Mouse (Mus musculus) spleen, adult 2 months (tissue): ENCODE measurements around the gene Krt75. TPM values are rescaled to one million over a fixed set of nuclear protein-coding genes. Genes with fewer than 3 reads are reported as not detected.

Experiments
- DNase-seq, 2 experiments: peaks; one replicate each; pipeline versions ENCODE4 v3.0.0 to v3.0.0-alpha.2; 2012 to 2021; ENCODE audit warnings: low spot score in 2 of 2, low read depth in 1 of 2
- H3K27ac ChIP-seq: fragments of 200-500 bp; 2 replicates; pipeline ENCODE4 v1.5.1; 2012; ENCODE audit warnings: low read length, inconsistent platforms; ENCODE audit not compliant: insufficient read depth
- H3K27me3 ChIP-seq: fragments of 200-500 bp; 2 replicates; pipeline ENCODE4 v1.6.1; 2012; ENCODE audit warnings: mild to moderate bottlenecking, moderate library complexity, low read length, inconsistent platforms; ENCODE audit not compliant: control insufficient read depth, insufficient read depth
- H3K36me3 ChIP-seq: fragments of 200-500 bp; 2 replicates; pipeline ENCODE4 v1.6.1; 2012; ENCODE audit warnings: mild to moderate bottlenecking, low read length, inconsistent platforms; ENCODE audit not compliant: control insufficient read depth, insufficient read depth
- H3K4me1 ChIP-seq: fragments of 200-500 bp; 2 replicates; pipeline ENCODE4 v1.6.1; 2011; ENCODE audit warnings: inconsistent platforms; ENCODE audit not compliant: control insufficient read depth, insufficient read depth, insufficient read length
- H3K4me3 ChIP-seq: fragments of 200-500 bp; 2 replicates; pipeline ENCODE4 v1.5.1; 2011; ENCODE audit warnings: mild to moderate bottlenecking, inconsistent platforms; ENCODE audit not compliant: insufficient read depth, insufficient read length; ENCODE audit errors: extremely low read depth
- CTCF ChIP-seq: fragments of 200-500 bp; IDR thresholded peaks from 2 replicates; pipeline ENCODE4 v1.5.1; 2011; ENCODE audit warnings: mild to moderate bottlenecking, inconsistent platforms; ENCODE audit not compliant: insufficient read depth, insufficient read length, insufficient replicate concordance; ENCODE audit errors: extremely low read depth
- POLR2A ChIP-seq: fragments of 200-500 bp; IDR thresholded peaks from 2 replicates; pipeline ENCODE4 v1.6.1; 2011; ENCODE audit warnings: low read depth, low read length, inconsistent platforms
- WGBS: fragments of 180-500 bp; shearing (Covaris S2); methylation state at CpG from one replicate; pipeline ENCODE4 v1.1.7; 2018; 5-methylcytosine and 5-hydroxymethylcytosine counted together
- polyA plus RNA-seq: library from polyadenylated mRNA; depleted of rRNA; stranded (reverse); fragments of >200 nt; gene quantifications from 2 replicates; pipeline ENCODE4 v1.2.3, GENCODE M21; 2012; rRNA removed

Gene Krt75
- polyA plus RNA-seq: not detected in 2 replicates

- Histone ChIP-seq H3K36me3 (no peaks in the 10 kb centered on the region), H3K4me1 (no peaks in the 10 kb centered on the region), H3K4me3 (no peak within 1 kb of the TSS), H3K27ac (no peak within 1 kb of the TSS), H3K27me3 (no peaks in the 10 kb centered on the region)
- WGBS: 77% methylated on average over 15 of the region's 15 CpGs
- TF ChIP-seq POLR2A: no peak
- no peak for TF ChIP-seq CTCF
- DNase-seq: no peak
These were observed at the start of gene Krt75 for GRCm38 (mm10) chr15:101573796-101574345. Gene Krt75 (minus strand): TSS chr15:101573904.

GRCm38 (mm10) chr15:101599123-101599522 lies 25.4 kb upstream of the Krt75 start:
- Histone ChIP-seq H3K4me3 (no peak overlapping the region), H3K4me1 (no peaks in the 10 kb centered on the region), H3K27me3 (no peaks in the 10 kb centered on the region), H3K27ac (no peak overlapping the region), H3K36me3 (no peaks in the 10 kb centered on the region)
- DNase-seq: no peak
- 43% methylated on average over 6 of the region's 6 CpGs for WGBS
- TF ChIP-seq POLR2A: no peak
- no peak for TF ChIP-seq CTCF

- no peaks in the 10 kb centered on the region for H3K27me3 ChIP-seq
- no peaks in the 10 kb centered on the region for H3K4me1 ChIP-seq
- H3K4me3 ChIP-seq: no peak overlapping the region
- no peak for DNase-seq
- no peaks in the 10 kb centered on the region for H3K36me3 ChIP-seq
- H3K27ac ChIP-seq: no peak overlapping the region
- TF ChIP-seq CTCF: no peak
- no peak for TF ChIP-seq POLR2A
- WGBS: 71% methylated on average over 10 of the region's 10 CpGs
These were observed 14.5 kb upstream of the Krt75 start for GRCm38 (mm10) chr15:101588216-101588615.

- 29% methylated on average over 2 of the region's 2 CpGs for WGBS
- Histone ChIP-seq H3K4me1 (no peaks in the 10 kb centered on the region), H3K4me3 (no peak overlapping the region), H3K36me3 (no peaks in the 10 kb centered on the region), H3K27me3 (no peaks in the 10 kb centered on the region), H3K27ac (no peak overlapping the region)
- no peak for DNase-seq
- TF ChIP-seq CTCF (no peak), POLR2A (no peak)
These were observed 10.8 kb upstream of the Krt75 start for GRCm38 (mm10) chr15:101584456-101584855.

- no peak overlapping the region for H3K27ac ChIP-seq
These were observed 9.7 kb upstream of the Krt75 start for GRCm38 (mm10) chr15:101583211-101583965.

GRCm38 (mm10) chr15:101581701-101582100 lies 8.0 kb upstream of the Krt75 start:
- 66% methylated on average over 3 of the region's 3 CpGs for WGBS
- no peak for DNase-seq
- TF ChIP-seq POLR2A: no peak
- H3K36me3 ChIP-seq: no peaks in the 10 kb centered on the region
- no peak overlapping the region for H3K4me3 ChIP-seq
- no peaks in the 10 kb centered on the region for H3K4me1 ChIP-seq
- H3K27me3 ChIP-seq: no peaks in the 10 kb centered on the region
- H3K27ac ChIP-seq: no peak overlapping the region

More at GRCm38 (mm10) chr15:101583211-101583965, 9.7 kb upstream of the Krt75 start:
- DNase-seq: no peak
- Histone ChIP-seq H3K27me3 (no peaks in the 10 kb centered on the region), H3K36me3 (no peaks in the 10 kb centered on the region), H3K4me3 (no peak overlapping the region), H3K4me1 (no peaks in the 10 kb centered on the region)
- WGBS: 71% methylated on average over 8 of the region's 8 CpGs
- TF ChIP-seq POLR2A: no peak

GRCm38 (mm10) chr15:101575506-101575905 lies 1.8 kb upstream of the Krt75 start:
- H3K4me1 ChIP-seq: no peaks in the 10 kb centered on the region
- WGBS: 69% methylated on average over 5 of the region's 5 CpGs
- no peaks in the 10 kb centered on the region for H3K36me3 ChIP-seq
- DNase-seq: no peak
- H3K27me3 ChIP-seq: no peaks in the 10 kb centered on the region
- no peak overlapping the region for H3K27ac ChIP-seq
- H3K4me3 ChIP-seq: no peak overlapping the region
- TF ChIP-seq POLR2A (no peak), CTCF (no peak)
